Mouse (Mus musculus): ENCODE results near the gene Sox13. TPM values are rescaled to one million over a fixed set of nuclear protein-coding genes. Genes with fewer than 3 reads are reported as not detected.

Gene Sox13
- total and polyA plus RNA-seq, 2 experiments from 2014 or later = 3.3 to 17.3 TPM

GRCm38 (mm10) chr1:133415086-133415485, 9.1 kb downstream of the Sox13 start:
- TF ChIP-seq CTCF (IDR thresholded peaks at IDR 0.05) = no peak
- no peak for DNase-seq (ENCODE audit: low spot score)
- ATAC-seq (ENCODE audit: low FRiP score) = no peak
- H3K9ac ChIP-seq (replicated peaks; ENCODE audit: low read length, poor library complexity, severe bottlenecking) = no peak overlapping the region
- peaks cover 17% of the 10 kb centered on the region; the same call in 1 of the 2 replicates for H3K4me1 ChIP-seq (ENCODE audit: insufficient read depth, low read length)
- no peak overlapping the region for H3K4me2 ChIP-seq (ENCODE audit: low read depth, low read length, poor library complexity, severe bottlenecking)
- WGBS = 58% methylated on average over 7 of the region's 7 CpGs
- H3K36me3 ChIP-seq (ENCODE audit: insufficient read depth, low read length) = no peaks in the 10 kb centered on the region
- no peaks in the 10 kb centered on the region for H3K27me3 ChIP-seq (ENCODE audit: insufficient read depth, low read length)
- no peak overlapping the region for H3K27ac ChIP-seq (ENCODE audit: low read depth, low read length)
- H3K4me3 ChIP-seq (ENCODE audit: low read depth, low read length) = no peak overlapping the region
- H3K9me3 ChIP-seq (ENCODE audit: low read length) = no peaks in the 10 kb centered on the region

- Histone ChIP-seq H3K4me2 (ENCODE audit: low read depth, low read length, poor library complexity, severe bottlenecking) (no peak overlapping the region), H3K27me3 (ENCODE audit: insufficient read depth, low read length) (no peaks in the 10 kb centered on the region), H3K9me3 (ENCODE audit: low read length) (no peaks in the 10 kb centered on the region), H3K36me3 (ENCODE audit: insufficient read depth, low read length) (no peaks in the 10 kb centered on the region), H3K4me3 (ENCODE audit: low read depth, low read length) (no peak overlapping the region), H3K9ac (replicated peaks; ENCODE audit: low read length, poor library complexity, severe bottlenecking) (no peak overlapping the region), H3K4me1 (ENCODE audit: insufficient read depth, low read length) (peaks cover 9% of the 10 kb centered on the region; the same call in 1 of the 2 replicates), H3K27ac (ENCODE audit: low read depth, low read length) (no peak overlapping the region)
- TF ChIP-seq CTCF (IDR thresholded peaks at IDR 0.05) = no peak
- ATAC-seq (ENCODE audit: low FRiP score) (no peak), DNase-seq (ENCODE audit: low spot score) (no peak)
- WGBS = 79% methylated on average over 9 of the region's 9 CpGs
Measured at GRCm38 (mm10) chr1:133412941-133413340, 11.2 kb downstream of the Sox13 start.

GRCm38 (mm10) chr1:133411506-133412147, 12.6 kb downstream of the Sox13 start:
- Histone ChIP-seq H3K4me1 (ENCODE audit: insufficient read depth, low read length) (0 out of 2 replicates have a peak, but pooled peaks cover 5% of the 10 kb centered on the region), H3K4me3 (ENCODE audit: low read depth, low read length) (no peak overlapping the region), H3K27ac (ENCODE audit: low read depth, low read length) (no peak overlapping the region), H3K9me3 (ENCODE audit: low read length) (no peaks in the 10 kb centered on the region), H3K27me3 (ENCODE audit: insufficient read depth, low read length) (no peaks in the 10 kb centered on the region), H3K9ac (replicated peaks; ENCODE audit: low read length, poor library complexity, severe bottlenecking) (no peak overlapping the region), H3K36me3 (ENCODE audit: insufficient read depth, low read length) (no peaks in the 10 kb centered on the region), H3K4me2 (ENCODE audit: low read depth, low read length, poor library complexity, severe bottlenecking) (no peak overlapping the region)
- 58% methylated on average over 8 of the region's 8 CpGs for WGBS
- ATAC-seq (ENCODE audit: low FRiP score) = no peak
- no peak for DNase-seq (ENCODE audit: low spot score)
- TF ChIP-seq CTCF (IDR thresholded peaks at IDR 0.05) = no peak

- Histone ChIP-seq H3K27me3 (ENCODE audit: insufficient read depth, low read length) (no peaks in the 10 kb centered on the region), H3K4me2 (ENCODE audit: low read depth, low read length, poor library complexity, severe bottlenecking) (no peak overlapping the region), H3K36me3 (ENCODE audit: insufficient read depth, low read length) (no peaks in the 10 kb centered on the region), H3K4me1 (ENCODE audit: insufficient read depth, low read length) (0 out of 2 replicates have a peak, but pooled peaks cover 3% of the 10 kb centered on the region), H3K27ac (ENCODE audit: low read depth, low read length) (no peak overlapping the region), H3K9me3 (ENCODE audit: low read length) (no peaks in the 10 kb centered on the region), H3K4me3 (ENCODE audit: low read depth, low read length) (no peak overlapping the region), H3K9ac (replicated peaks; ENCODE audit: low read length, poor library complexity, severe bottlenecking) (no peak overlapping the region)
- ATAC-seq (ENCODE audit: low FRiP score) = no peak
- no peak for DNase-seq (ENCODE audit: low spot score)
- TF ChIP-seq CTCF (IDR thresholded peaks at IDR 0.05) = no peak
- WGBS = 72% methylated on average over 9 of the region's 9 CpGs
Measured at GRCm38 (mm10) chr1:133409786-133410185, 14.4 kb downstream of the Sox13 start.

- Histone ChIP-seq H3K4me1 (ENCODE audit: insufficient read depth, low read length) (0 out of 2 replicates have a peak, but pooled peaks cover 2% of the 10 kb centered on the region), H3K36me3 (ENCODE audit: insufficient read depth, low read length) (no peaks in the 10 kb centered on the region), H3K27ac (ENCODE audit: low read depth, low read length) (no peak overlapping the region), H3K4me3 (ENCODE audit: low read depth, low read length) (no peak overlapping the region), H3K9ac (replicated peaks; ENCODE audit: low read length, poor library complexity, severe bottlenecking) (no peak overlapping the region), H3K9me3 (ENCODE audit: low read length) (no peaks in the 10 kb centered on the region), H3K4me2 (ENCODE audit: low read depth, low read length, poor library complexity, severe bottlenecking) (no peak overlapping the region), H3K27me3 (ENCODE audit: insufficient read depth, low read length) (no peaks in the 10 kb centered on the region)
- ATAC-seq (ENCODE audit: low FRiP score) (no peak), DNase-seq (ENCODE audit: low spot score) (no peak)
- TF ChIP-seq CTCF (IDR thresholded peaks at IDR 0.05) = no peak
- WGBS = 22% methylated on average over 6 of the region's 6 CpGs
Measured at GRCm38 (mm10) chr1:133408880-133409516, 15.2 kb downstream of the Sox13 start.

- DNase-seq (ENCODE audit: low spot score) (no peak), ATAC-seq (ENCODE audit: low FRiP score) (no peak)
- Histone ChIP-seq H3K27me3 (ENCODE audit: insufficient read depth, low read length) (no peaks in the 10 kb centered on the region), H3K9ac (replicated peaks; ENCODE audit: low read length, poor library complexity, severe bottlenecking) (no peak overlapping the region), H3K36me3 (ENCODE audit: insufficient read depth, low read length) (no peaks in the 10 kb centered on the region), H3K4me1 (ENCODE audit: insufficient read depth, low read length) (no peaks in the 10 kb centered on the region), H3K4me2 (ENCODE audit: low read depth, low read length, poor library complexity, severe bottlenecking) (no peak overlapping the region), H3K9me3 (ENCODE audit: low read length) (no peaks in the 10 kb centered on the region), H3K4me3 (ENCODE audit: low read depth, low read length) (no peak overlapping the region), H3K27ac (ENCODE audit: low read depth, low read length) (no peak overlapping the region)
- TF ChIP-seq CTCF (IDR thresholded peaks at IDR 0.05) = no peak
- 58% methylated on average over 9 of the region's 9 CpGs for WGBS
Measured at GRCm38 (mm10) chr1:133408321-133408720, 15.9 kb downstream of the Sox13 start.

Data from midbrain, postnatal 0 days (tissue).